Mouse (Mus musculus): ENCODE data around the gene A930017K11Rik. TPM values are rescaled to one million over a fixed set of nuclear protein-coding genes. Genes with fewer than 3 reads are reported as not detected.

The A930017K11Rik gene
- 0.18 and 0.26 TPM in 2 replicates for polyA plus RNA-seq (2015; fragmentation: Nextera tagmentation; extraction: Ambion mirVana)

DNA sequence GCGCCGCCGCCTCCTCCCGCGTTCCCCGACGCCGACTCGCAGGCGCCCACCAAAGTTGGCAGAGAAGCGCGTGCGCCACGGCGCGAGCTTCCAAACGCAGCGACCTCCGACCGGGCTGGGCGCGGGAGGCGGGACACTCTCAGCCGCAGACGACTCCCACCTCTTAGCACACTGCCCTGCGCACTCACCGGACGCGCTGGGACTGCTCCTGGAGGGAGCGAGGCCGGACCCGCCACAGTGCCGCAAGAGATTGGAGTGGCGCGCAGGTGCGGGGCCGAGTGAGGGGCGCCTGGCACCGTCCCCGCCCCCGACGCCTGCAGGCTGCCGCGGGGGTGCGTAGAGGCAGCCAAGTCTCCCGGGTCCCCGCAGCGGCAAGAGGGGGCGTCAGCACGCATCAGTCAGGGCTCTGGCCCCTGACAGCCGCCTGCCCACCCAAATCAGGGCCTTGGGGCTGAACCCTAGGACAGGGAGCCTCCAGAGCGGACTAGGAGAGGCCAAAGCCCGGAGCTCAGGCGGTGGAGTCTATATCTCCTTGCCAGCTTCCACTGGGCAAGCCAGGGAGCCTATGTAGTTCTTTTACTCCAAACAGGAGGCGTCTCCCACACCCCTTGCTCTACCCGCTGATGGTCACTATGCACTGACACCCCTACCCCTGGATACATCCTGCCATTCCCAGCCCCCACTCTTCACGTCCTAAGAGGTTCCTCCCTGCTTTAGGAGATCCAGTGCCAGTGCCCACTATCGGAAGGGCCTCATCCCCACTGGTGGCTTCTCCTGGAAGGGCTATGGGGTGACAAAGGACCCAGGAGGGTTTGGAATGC lies at the start of gene A930017K11Rik:
TSS of gene A930017K11Rik (minus strand) at position 763 of the 821 bp plus-strand sequence.
- ATAC-seq (ENCODE audit: insufficient number of reproducible peaks, insufficient read depth, low FRiP score, low TSS enrichment, low read depth) = no peak
- Histone ChIP-seq H3K4me3 (peak within 1 kb of the TSS; percentile 48), H3K4me2 (peak within 1 kb of the TSS; percentile 77), H3K4me1 (peaks cover 25% of the 10 kb centered on the region), H3K9ac (peak within 1 kb of the TSS; percentile 66), H3K36me3 (no peaks in the 10 kb centered on the region), H3K27ac (no peak within 1 kb of the TSS), H3K27me3 (peaks cover 47% of the 10 kb centered on the region), H3K9me3 (no peaks in the 10 kb centered on the region)
- WGBS = 2% methylated on average over 58 of the region's 58 CpGs

- Histone ChIP-seq H3K27ac (no peak overlapping the region), H3K9ac (no peak overlapping the region), H3K4me2 (no peak overlapping the region), H3K27me3 (no peaks in the 10 kb centered on the region), H3K9me3 (no peaks in the 10 kb centered on the region), H3K36me3 (peaks cover 73% of the 10 kb centered on the region), H3K4me3 (no peak overlapping the region), H3K4me1 (no peaks in the 10 kb centered on the region)
- WGBS = 86% methylated on average over 11 of the region's 11 CpGs
- no peak for ATAC-seq (ENCODE audit: insufficient number of reproducible peaks, insufficient read depth, low FRiP score, low TSS enrichment, low read depth)
Measured at GRCm38 (mm10) chr17:25998425-25998824, 46.1 kb upstream of the A930017K11Rik start.

DNA sequence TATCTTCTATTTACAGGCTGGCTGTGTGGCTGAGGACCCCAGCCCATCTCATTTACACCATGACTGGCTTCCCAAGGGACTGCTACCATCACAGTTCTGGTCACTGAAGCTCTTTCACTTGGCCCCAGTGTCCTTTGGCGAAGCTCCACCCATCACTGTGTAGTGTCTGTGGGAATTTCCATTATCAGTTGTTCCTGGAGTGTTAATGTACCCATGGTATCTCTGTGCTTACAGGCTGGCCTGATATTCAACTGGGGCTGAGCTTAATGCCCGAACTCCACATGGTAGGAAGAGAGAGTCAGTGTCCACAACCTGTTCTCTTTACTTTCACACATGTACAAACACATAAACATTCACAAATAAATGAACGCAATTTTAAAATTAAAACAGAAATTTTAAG lies 41.1 kb upstream of the A930017K11Rik start:
- Histone ChIP-seq H3K4me2 (no peak overlapping the region), H3K4me3 (no peak overlapping the region), H3K36me3 (peaks cover 80% of the 10 kb centered on the region), H3K9ac (no peak overlapping the region), H3K9me3 (no peaks in the 10 kb centered on the region), H3K4me1 (no peaks in the 10 kb centered on the region), H3K27me3 (no peaks in the 10 kb centered on the region), H3K27ac (no peak overlapping the region)
- no peak for ATAC-seq (ENCODE audit: insufficient number of reproducible peaks, insufficient read depth, low FRiP score, low TSS enrichment, low read depth)
- WGBS = 93% methylated on average over 3 of the region's 3 CpGs

DNA sequence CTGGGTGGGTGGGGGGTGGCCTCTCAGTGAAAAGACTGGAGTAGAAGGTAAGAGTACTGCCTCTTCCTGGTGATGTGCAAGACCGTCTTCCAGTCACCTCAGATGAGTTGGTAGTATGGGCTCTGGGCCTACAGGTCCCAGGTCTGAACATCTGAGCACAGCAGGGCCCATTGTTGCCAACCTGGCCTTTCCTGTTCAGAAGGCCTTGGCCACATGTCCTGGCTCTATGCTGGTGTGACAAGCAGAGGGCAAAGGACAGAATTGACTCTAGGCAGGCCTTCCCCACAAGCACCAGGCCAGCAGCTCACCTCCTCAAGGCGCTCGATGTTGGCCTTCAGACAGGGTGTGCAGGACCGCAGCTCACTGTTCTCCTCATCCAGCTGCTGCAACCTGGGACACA lies 39.9 kb upstream of the A930017K11Rik start:
- Histone ChIP-seq H3K9ac (no peak overlapping the region), H3K4me3 (no peak overlapping the region), H3K27ac (no peak overlapping the region), H3K9me3 (no peaks in the 10 kb centered on the region), H3K36me3 (peaks cover 68% of the 10 kb centered on the region), H3K4me1 (no peaks in the 10 kb centered on the region), H3K27me3 (no peaks in the 10 kb centered on the region), H3K4me2 (no peak overlapping the region)
- ATAC-seq (ENCODE audit: insufficient number of reproducible peaks, insufficient read depth, low FRiP score, low TSS enrichment, low read depth) = no peak
- 97% methylated on average over 4 of the region's 4 CpGs for WGBS

- 94% methylated on average over 5 of the region's 5 CpGs for WGBS
- H3K27ac ChIP-seq = no peak overlapping the region
- peaks cover 56% of the 10 kb centered on the region for H3K36me3 ChIP-seq
- no peaks in the 10 kb centered on the region for H3K9me3 ChIP-seq
- H3K4me3 ChIP-seq = no peak overlapping the region
- H3K9ac ChIP-seq = no peak overlapping the region
- no peaks in the 10 kb centered on the region for H3K27me3 ChIP-seq
- peaks cover 6% of the 10 kb centered on the region; the same call in 1 of the 2 replicates for H3K4me1 ChIP-seq
- H3K4me2 ChIP-seq = no peak overlapping the region
- ATAC-seq (ENCODE audit: insufficient number of reproducible peaks, insufficient read depth, low FRiP score, low TSS enrichment, low read depth) = no peak
Measured at GRCm38 (mm10) chr17:25990331-25990730, 38.0 kb upstream of the A930017K11Rik start.

GRCm38 (mm10) chr17:25985306-25986294 lies 33.2 kb upstream of the A930017K11Rik start, which contains the start of gene Capn15:
Capn15 (minus strand) TSS chr17:25985796.
- peak within 1 kb of the TSS; percentile 72 for H3K4me3 ChIP-seq
- H3K4me2 ChIP-seq = peak within 1 kb of the TSS; percentile 86
- no peaks in the 10 kb centered on the region for H3K27me3 ChIP-seq
- H3K9me3 ChIP-seq = no peaks in the 10 kb centered on the region
- H3K27ac ChIP-seq = peak within 1 kb of the TSS; percentile 88
- H3K9ac ChIP-seq = peak within 1 kb of the TSS; percentile 96
- WGBS = under 1% methylated on average over 91 of the region's 91 CpGs
- peaks cover 13% of the 10 kb centered on the region for H3K36me3 ChIP-seq
- peaks cover 29% of the 10 kb centered on the region for H3K4me1 ChIP-seq
- peak; percentile 99 for ATAC-seq (ENCODE audit: insufficient number of reproducible peaks, insufficient read depth, low FRiP score, low TSS enrichment, low read depth)

DNA sequence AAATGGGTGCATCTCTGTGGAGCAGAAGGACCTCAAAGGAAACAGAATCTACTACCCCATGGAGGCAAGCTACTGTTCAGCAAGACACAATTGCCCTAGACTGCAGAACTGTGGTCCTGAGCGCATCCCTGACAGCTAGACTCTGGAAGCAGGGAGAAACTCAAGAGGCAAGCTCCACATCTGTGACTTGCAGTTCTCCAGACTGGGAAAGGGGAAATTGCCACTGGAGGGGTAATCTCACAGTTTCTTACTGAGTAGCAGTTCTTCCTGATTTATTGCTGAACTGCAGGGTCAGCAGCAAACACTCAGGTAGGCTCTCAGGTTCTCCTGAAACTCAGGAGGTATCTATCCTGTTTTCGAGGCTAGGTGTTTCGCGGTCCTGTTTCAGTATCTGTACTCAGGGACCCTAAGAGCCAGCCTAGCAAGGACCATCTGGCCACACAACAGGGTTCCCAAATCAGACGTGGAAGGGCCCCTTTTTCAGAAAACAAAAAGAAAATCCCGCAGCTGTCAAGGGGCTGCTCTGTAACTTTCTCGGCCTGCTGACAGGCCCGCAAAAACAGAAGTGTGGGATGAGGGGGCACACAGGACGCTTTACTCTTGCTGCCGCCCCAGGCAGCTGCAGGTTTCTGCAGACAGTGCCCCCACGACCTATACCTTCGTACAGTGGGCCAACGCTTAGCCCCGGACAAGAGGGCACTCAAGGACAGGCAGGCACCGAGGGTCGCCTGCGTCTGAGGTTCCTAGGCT lies 32.4 kb upstream of the A930017K11Rik start:
- H3K36me3 ChIP-seq = peaks cover 5% of the 10 kb centered on the region
- 11% methylated on average over 17 of the region's 17 CpGs for WGBS
- peak overlapping the region; percentile 96 for H3K9ac ChIP-seq
- H3K27ac ChIP-seq = peak overlapping the region; percentile 88
- no peaks in the 10 kb centered on the region for H3K9me3 ChIP-seq
- H3K27me3 ChIP-seq = no peaks in the 10 kb centered on the region
- peak overlapping the region; percentile 72 for H3K4me3 ChIP-seq
- no peak for ATAC-seq (ENCODE audit: insufficient number of reproducible peaks, insufficient read depth, low FRiP score, low TSS enrichment, low read depth)
- H3K4me1 ChIP-seq = peaks cover 36% of the 10 kb centered on the region
- H3K4me2 ChIP-seq = peak overlapping the region; percentile 86

- Histone ChIP-seq H3K4me1 (peaks cover 38% of the 10 kb centered on the region), H3K9ac (peak overlapping the region; percentile 96), H3K27me3 (no peaks in the 10 kb centered on the region), H3K36me3 (no peaks in the 10 kb centered on the region; the same call in 1 of the 2 replicates), H3K4me3 (peak overlapping the region; percentile 72), H3K9me3 (no peaks in the 10 kb centered on the region), H3K27ac (no peak overlapping the region), H3K4me2 (peak overlapping the region; percentile 86)
- WGBS = 98% methylated on average over 1 of the region's 1 CpGs
- no peak for ATAC-seq (ENCODE audit: insufficient number of reproducible peaks, insufficient read depth, low FRiP score, low TSS enrichment, low read depth)
Measured at GRCm38 (mm10) chr17:25984066-25984465, 31.7 kb upstream of the A930017K11Rik start.

DNA sequence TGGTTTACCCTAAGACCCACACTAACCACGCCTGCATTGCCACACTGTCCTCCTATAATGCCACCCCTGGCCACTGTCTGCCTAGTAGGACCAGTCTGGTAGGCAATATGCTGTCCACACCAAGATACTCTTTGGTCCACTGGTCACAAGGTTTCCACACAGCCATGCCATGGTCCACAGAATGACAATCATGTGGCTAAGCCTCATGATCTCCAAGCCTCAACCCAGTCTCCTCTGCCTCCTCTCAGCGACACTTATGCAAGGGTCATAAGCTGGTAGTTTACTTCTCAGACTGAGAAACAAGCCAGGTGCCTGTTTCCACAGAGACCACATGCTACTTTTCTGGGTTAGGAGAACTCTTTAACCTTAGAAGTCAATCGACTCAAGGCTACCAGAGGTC lies 30.5 kb upstream of the A930017K11Rik start:
- Histone ChIP-seq H3K4me2 (no peak overlapping the region), H3K9ac (0 out of 2 replicates have a peak overlapping the region, but pooled peaks have one; percentile 27), H3K36me3 (peaks cover 2% of the 10 kb centered on the region), H3K4me1 (peaks cover 38% of the 10 kb centered on the region), H3K4me3 (no peak overlapping the region), H3K9me3 (no peaks in the 10 kb centered on the region), H3K27ac (no peak overlapping the region), H3K27me3 (no peaks in the 10 kb centered on the region)
- no peak for ATAC-seq (ENCODE audit: insufficient number of reproducible peaks, insufficient read depth, low FRiP score, low TSS enrichment, low read depth)
- WGBS = 92% methylated on average over 3 of the region's 3 CpGs

- no peak overlapping the region for H3K27ac ChIP-seq
- 85% methylated on average over 5 of the region's 5 CpGs for WGBS
- peak overlapping the region; percentile 33; the same call in 1 of the 2 replicates for H3K9ac ChIP-seq
- no peaks in the 10 kb centered on the region for H3K27me3 ChIP-seq
- H3K4me1 ChIP-seq = peaks cover 33% of the 10 kb centered on the region
- no peaks in the 10 kb centered on the region for H3K9me3 ChIP-seq
- no peak overlapping the region for H3K4me2 ChIP-seq
- peaks cover 7% of the 10 kb centered on the region; the same call in 1 of the 2 replicates for H3K36me3 ChIP-seq
- ATAC-seq (ENCODE audit: insufficient number of reproducible peaks, insufficient read depth, low FRiP score, low TSS enrichment, low read depth) = no peak
- no peak overlapping the region for H3K4me3 ChIP-seq
Measured at GRCm38 (mm10) chr17:25980854-25981253, 28.5 kb upstream of the A930017K11Rik start.

All from embryonic facial prominence, embryonic 13.5 days (tissue).